Mouse (Mus musculus) kidney, postnatal 14 days (tissue): ENCODE results near the gene Gm13023.
"Not testable (repeated sequence)": the region's sequence is repeated elsewhere in the genome, so short reads cannot be mapped to it uniquely, and the experiment has no call there.

ENCODE experiments used
- DNase-seq: peaks from one replicate; pipeline ENCODE4 v3.0.0; 2022; ENCODE audit warnings: mixed read lengths

The Gm13023 gene

GRCm38 (mm10) chr4:143789052-143789451 is at the start of gene Gm13023:
Gm13023 (plus strand) TSS chr4:143789352.
- DNase-seq = not testable (repeated sequence)

GRCm38 (mm10) chr4:143815993-143816392 is 26.8 kb downstream of the Gm13023 start, which contains the start of gene Gm13084:
Gm13084 (minus strand) TSS chr4:143816093.
- DNase-seq = no peak
